Mouse (Mus musculus): ENCODE measurements at regions not wholly inside any gene's neighbourhood (a gene's known extent, or its start where the extent isn't known, plus 50 kb on each side); places are given as distances from the start of the nearest gene placed in this dataset.

DNA sequence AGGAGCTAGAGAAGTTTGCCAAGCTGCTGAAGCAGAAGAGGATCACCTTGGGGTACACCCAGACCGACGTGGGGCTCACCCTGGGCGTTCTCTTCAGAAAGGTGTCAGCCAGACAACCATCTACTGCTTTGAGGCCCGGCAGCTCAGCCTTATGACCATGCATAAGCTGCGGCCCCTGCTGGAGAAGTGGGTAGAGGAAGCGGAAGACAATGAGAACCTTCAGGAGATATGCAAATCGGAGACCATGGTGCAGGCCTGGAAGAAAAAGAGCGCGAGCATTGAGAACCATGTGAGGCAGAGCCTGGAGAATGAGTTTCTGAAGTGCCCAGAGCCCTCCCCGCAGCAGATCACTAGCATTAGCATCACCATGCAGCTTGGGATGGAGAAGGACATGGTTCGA lies 98.1 kb upstream of the Elovl6 start:
- no peak for TF ChIP-seq POLR2A (IDR thresholded peaks at IDR 0.05; ENCODE audit: low read depth, low read length)
- no peak for TF ChIP-seq CTCF (IDR thresholded peaks at IDR 0.05; ENCODE audit: borderline replicate concordance, insufficient read depth, low read length)
